Mouse (Mus musculus) cerebellum, postnatal 10 days (tissue): ENCODE measurements around the gene Hist1h1d.

Experiments
- DNase-seq, 2 experiments: peaks; one replicate each; pipeline ENCODE4 v3.0.0; 2021; ENCODE audit warnings: mixed read lengths in 2 of 2

The Hist1h1d gene

GRCm38 (mm10) chr13:23592614-23593013 lies 39.6 kb downstream of the Hist1h1d start:
- DNase-seq, result peak; percentile 80 to 84

GRCm38 (mm10) chr13:23593051-23593770 lies 40.1 kb downstream of the Hist1h1d start:
- DNase-seq, result no peak

DNA sequence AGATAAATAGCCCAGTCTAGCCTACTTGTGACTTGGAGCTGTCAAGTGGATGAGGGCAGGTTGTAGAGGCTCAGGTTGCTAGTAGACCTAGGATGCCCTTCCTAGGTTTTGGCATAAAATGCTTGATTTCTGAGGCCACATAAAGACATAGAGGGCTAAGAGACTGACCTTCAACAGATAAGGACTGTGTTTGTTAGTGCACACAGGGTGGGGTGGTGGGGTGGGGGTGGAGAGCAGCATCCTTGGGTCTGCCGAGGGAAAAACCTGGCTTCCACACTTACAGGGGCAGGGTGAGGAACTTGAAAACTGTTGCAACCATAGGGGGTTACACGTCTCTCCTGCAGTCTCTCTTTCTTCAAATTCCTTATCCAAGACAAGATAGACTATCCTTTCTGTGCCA lies 42.1 kb downstream of the Hist1h1d start:
- no peak for DNase-seq

DNA sequence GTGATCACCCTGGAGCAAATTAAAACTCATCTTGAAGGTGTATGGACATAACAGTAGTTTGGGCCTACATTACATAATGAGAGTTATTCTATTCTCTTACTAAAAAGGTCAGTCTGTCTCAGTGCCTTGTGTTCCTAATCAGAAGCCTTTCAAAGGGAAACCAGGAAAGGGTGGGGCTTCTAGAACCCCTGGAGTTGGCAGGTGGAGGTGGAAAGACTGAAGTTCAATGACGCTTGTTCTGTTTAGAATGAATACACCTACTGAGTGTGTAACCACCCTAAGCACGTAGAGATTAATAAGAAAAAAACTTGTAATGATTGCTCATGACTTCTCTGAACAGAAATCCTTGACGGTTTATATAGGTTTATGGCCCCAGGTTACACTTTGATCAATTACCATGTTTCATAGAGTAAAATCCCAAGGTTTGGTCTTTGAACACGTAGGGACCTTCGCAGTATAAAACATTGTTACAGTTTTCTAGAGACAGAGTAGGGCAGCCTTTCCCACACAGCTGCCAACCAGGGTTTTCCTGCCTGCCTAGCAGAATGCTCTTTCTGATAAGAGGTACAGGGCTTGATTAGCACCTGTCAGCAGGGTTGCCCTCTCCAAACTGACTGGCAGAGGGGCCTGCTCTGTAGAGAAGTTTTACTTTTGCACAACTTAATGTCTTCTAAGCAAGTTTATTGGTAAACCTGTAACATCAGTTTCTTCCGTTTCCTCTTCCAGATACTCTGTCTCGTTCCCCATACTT lies 42.7 kb downstream of the Hist1h1d start:
- no peak for DNase-seq

DNA sequence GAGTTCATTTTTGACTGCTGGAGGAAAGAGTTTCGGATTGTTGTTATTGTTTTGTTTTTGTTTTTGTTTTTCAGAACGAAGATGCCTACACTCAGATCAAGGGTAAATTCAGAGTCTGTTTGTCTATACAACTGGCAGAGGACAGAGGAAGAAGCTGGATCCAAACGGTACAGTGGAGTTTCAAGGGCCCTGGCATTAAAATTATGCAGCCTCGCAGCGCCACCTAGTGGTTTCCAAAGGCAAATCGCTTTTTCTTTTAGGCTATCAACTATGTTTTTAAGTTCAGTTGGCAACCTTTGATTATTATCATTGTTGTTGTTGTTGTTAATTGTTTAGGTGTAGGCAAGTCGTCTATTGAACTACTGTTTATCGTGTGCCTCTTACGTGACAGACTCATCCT lies 44.9 kb downstream of the Hist1h1d start:
- peak; percentile 86 to 88 for DNase-seq

DNA sequence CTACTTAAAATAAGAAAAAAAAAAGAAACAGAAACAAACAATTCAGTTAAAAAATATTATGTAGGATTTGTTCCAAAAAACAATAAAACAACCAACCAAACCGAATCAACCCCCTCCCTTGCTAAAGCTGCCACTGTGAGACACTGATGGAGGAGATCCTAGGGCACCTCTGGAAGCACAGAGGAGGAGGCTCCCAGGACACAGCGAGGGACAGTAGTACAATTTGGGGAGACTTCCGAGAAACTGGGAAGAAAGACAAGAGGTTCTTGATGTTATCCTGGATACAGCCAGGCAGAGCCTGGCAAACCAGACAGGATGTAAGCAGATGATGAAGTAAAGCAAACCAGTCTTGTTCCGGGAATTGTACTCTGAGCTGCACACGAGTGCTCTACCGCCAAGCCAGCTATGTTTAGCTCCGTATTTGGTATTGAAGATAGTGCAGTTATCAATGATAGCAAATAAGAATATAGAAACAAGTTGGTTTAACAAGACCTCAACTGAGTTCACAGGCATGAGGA lies 50.2 kb downstream of the Hist1h1d start:
- no peak for DNase-seq

- no peak for DNase-seq
These were observed 51.4 kb downstream of the Hist1h1d start for GRCm38 (mm10) chr13:23604452-23604851.

DNA sequence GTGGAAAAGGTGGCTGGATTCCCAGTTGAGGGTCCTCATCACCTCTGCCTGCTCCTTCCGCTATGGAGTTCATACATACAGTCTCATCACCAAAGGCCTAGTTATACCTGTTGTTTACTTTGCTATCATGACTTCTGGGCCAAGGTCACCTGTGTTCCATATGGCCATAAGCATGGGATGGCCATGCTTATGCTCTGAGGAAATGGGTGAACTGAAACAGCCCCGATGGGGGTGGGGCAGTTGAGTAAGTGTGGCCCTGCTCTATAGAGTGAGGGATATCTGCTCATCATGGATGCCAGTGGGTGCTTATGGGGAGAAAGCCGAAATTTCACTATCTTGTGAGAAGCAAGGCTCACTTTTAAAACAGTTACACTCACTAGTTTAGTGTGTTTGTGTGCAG lies 52.0 kb downstream of the Hist1h1d start:
- no peak for DNase-seq

GRCm38 (mm10) chr13:23609209-23609608 lies 56.1 kb downstream of the Hist1h1d start:
- no peak for DNase-seq

- no peak for DNase-seq
These were observed 56.8 kb downstream of the Hist1h1d start for GRCm38 (mm10) chr13:23609844-23610243.
